Mouse (Mus musculus): ENCODE results near the gene Gm21983.

DNA sequence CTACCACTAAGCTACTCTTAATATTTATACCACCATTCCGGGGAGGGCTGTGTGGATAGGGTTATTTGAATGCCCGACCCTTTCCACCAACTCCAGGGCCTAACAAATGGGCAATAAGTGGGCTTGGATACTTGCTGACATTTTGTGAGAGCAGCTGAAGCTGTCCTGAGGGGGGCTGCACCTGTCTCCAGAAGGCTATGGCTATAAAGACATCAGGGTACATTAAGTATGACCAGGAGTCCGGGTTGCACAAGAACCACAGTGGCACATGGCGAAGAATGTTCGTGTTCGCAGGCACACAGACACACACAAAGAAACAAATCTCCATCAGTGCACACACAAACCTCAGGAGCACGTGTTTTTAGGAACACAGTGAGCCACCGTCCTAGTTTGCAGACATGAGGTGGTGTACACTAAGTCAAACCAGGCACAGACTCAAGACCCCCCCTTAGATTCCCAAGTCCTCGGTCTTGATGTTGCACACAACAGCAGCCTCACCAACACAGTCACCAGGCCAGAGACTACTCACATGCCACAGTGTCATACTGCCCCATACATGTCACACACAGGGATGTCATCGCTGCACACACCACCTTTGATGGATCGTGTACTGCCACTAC, 13.3 kb downstream of the Gm21983 start:
- TF ChIP-seq EP300 (IDR thresholded peaks at IDR 0.05; ENCODE audit: low read depth) = no peak
- no peak for TF ChIP-seq CTCF (IDR thresholded peaks at IDR 0.05; ENCODE audit: low read depth)
